Mouse (Mus musculus): ENCODE results near the gene Vax2. TPM values are rescaled to one million over a fixed set of nuclear protein-coding genes. Genes with fewer than 3 reads are reported as not detected.
A peak's percentile ranks its signal among the peaks of the same experiment; 100 is the strongest.

Gene Vax2
- not detected in 2 replicates for total RNA-seq (2021)
- long read RNA-seq, result 0 reads

DNA sequence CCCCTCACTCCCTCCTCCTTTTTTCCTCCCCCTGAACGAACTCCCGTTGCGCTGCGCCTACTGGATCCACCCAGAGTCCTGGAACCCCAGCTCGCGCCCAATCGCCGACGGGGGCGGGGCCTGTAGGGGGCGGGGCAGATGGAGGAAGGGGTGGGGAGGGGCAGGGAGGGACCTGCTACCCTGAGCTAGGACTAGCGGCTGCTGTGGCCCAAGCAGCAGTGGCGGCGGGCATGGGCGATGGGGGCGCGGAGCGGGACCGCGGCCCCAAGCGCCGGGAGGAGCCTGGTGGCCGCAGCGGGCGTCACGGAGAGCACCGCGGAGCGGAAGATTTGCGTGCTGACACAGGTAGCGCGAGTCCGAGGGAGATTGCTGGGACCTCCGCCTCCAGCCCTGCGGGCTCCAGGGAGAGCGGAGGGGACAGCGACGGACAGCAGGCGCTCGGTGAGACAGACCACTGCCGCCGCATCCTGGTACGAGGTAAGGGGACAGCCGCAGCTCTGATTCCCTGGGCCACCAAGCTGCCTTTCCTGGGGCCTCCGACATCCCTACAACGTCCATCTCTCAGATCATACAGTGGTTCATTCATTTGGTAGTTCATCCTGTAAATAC, at the start of gene Vax2:
Vax2 (plus strand) TSS at position 198 of the 609 bp plus-strand sequence.
- DNase-seq, result peak; percentile 89

DNA sequence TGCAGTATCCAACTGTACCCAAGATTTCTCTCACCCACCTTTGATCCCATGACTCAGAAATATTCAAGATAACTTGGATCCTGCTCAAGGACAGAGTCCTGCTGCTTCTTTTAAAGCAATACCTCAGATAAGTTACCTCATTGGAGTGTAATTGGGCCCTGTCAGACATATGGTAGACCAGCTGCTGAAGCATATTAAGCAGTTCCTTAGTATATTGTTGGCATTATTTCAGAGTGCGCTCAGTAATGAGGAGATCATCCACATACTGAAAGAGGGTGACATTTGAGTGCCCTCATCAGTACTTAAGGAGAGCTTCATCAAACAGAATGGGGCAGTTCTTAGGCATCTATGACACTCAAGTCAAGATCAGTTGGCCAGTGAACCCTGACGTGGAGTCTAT, 46.1 kb upstream of the Vax2 start:
- no peak for DNase-seq

DNA sequence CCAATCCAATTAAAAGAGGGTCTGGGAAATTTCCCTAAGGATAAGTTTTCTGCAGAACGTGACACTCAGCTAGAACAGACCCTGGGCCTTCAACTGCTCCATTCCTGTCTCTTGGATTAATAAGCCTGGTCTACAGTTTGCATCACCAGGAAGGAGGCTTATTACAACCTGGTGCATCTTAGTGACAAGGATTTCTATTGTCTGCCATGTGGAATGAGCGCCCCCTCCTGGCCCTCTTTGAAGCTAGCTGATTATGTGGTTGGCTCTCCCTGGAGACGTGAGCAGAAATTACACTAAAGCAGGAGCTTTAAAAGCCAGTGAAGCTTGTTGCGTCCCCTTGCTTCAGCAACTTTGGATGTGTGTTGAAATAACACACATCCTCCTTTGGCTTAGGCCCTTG, 37.7 kb upstream of the Vax2 start:
- DNase-seq, result peak; percentile 78

DNA sequence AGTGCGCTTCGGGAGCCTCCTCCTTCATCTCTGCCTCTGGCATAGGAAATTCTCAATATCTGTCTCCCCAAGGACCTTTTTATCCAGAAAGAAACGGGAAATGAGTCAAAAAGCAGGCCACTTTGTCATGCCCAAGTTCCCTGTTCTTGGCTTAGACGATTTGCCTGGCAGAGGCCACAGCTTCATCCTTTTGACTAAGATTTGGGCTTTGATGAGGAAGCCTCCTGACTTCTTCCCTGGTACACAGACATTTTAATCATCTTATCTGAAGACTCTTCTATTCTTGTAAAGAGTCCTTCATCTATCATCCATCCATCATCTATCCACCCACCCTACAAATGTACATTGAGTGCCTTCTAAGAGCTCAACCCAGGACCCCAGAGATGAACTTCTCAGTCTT, 33.3 kb upstream of the Vax2 start, which contains the start of gene Cd207:
Cd207 (minus strand) TSS at position 101 of the 400 bp plus-strand sequence.
- no peak for DNase-seq

DNA sequence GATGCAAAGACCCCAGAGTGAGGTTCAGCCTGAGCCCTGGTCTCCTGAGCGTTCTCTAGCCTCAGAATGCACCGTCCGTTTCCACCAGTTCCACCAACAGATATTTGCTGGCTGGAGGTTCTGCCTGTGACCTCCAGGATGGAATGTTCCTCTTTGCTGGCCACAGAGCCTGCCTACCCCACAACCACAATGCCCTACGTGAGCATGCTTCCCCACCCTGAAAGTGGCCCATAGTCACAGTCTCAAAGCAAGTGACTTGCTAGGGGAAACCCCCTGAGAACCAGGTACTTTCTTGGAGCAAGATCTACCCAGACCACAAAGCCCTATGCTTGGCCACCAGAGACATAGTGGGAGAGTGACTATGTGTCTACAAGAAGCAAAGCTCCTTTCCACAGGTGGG, 21.7 kb upstream of the Vax2 start:
- DNase-seq, result no peak

DNA sequence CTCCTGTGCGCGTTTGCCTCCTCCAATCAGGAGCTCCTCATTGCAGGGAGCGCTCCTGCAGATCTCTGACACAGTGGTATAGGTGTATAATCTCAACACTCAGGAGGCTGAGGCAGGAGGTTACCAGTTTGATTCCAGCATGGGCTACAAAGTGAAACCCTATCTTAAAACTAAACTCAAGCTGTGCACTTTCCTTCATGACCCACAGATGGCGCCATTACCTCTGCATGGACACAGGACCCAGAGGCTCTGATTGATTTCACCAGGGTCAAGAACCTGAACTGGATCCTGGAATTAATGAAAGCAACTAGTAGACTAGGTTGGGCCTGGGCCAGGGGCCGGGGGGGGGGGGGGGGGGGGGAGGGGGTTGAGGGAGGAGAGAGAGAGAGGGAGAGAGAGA, 20.8 kb upstream of the Vax2 start:
- DNase-seq, result peak; percentile 34

DNA sequence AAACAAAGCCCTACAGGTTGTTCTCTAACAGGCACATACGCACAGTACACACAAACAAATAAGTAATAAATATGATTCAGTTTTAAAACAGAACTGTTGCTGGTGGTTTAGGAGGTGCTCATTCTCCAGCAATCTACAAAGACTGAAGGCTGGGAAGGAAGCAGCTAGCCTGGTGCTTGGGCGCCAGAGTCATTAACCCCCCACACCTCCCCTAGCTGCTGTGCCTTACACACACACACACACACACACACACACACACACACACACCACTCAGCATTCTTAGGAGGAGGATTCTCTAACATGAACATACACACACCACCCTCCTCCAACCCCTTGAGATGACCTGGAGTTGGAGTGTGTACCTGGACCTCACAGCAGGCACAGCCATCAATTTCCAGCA, 20.1 kb upstream of the Vax2 start:
- no peak for DNase-seq

DNA sequence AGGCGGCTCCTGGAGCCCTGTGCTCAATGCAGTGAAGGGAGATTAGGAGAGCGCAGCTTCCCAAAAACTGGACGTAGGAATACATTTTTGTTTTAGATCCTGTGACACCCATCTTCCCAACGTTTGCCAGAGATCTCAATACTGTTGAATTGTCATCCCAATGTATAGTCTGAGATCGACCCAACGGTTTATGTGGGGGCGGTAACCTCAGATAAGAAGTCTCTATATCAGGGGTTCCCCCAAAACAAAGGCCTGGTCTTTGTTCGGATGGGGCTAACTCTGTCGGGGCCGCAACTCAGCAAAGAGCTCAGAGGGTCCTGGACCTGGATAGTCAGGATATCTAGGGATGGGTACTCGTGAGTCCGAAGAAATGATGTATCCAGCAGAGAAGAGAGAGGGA, 18.1 kb upstream of the Vax2 start:
- no peak for DNase-seq

DNA sequence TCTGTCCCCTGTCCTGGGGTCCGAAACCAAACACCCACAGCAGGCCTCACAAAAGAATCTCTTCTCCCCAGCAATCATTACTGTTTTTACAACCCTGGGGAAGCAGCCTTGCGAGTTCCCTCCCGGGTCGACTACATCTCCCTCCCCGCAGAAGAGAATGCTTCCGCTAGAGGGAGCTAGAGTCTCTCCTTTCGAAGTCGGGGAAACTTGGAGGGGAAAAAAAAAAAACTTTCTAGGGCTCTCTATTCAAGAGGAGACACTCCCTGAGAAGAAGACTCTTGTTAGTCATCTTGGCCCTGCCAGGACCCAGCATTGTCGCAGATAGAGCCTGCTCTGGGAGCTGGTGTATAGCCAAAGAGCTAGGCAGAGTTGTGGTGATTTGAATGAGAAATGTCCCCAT, 17.2 kb upstream of the Vax2 start:
- peak; percentile 30 for DNase-seq

DNA sequence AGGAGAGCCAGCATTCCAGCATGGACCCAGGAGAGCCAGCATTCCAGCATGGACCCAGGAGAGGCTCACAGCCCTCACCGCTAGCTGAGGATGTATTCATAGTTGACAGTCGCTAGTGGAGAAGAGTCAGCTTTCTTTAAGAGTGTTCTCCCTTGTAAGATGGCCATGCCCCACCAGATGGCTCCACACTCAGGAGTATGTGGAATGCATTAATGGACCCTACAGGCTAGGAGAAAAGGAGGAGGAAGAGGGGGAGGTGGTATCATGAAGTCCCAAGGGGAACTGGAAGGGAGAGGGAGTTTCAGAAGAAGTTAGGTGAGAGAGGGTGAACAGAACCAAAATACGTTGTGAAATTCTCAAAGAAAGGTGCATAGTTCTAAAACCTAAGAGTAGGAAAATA, 15.3 kb upstream of the Vax2 start:
- no peak for DNase-seq

DNA sequence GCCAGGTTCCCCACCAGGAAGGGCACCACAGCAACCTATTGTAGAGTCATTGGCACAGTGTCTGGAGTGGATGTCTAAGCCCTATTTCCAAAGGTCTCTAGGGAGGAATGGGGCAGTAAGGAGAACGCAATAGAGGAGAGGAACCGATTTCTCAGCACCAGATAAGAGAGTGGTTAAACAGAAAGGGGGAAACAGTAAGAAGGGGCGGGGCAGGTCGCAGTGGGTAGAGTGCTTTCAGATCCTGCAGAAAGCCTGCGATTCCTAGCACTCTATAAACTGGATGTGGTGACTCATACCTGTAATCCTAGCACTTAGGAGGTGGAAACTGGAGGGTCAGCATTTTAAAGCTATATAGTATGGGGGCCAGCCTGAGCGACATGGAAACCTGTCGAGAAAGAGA, 14.4 kb upstream of the Vax2 start:
- DNase-seq, result no peak

DNA sequence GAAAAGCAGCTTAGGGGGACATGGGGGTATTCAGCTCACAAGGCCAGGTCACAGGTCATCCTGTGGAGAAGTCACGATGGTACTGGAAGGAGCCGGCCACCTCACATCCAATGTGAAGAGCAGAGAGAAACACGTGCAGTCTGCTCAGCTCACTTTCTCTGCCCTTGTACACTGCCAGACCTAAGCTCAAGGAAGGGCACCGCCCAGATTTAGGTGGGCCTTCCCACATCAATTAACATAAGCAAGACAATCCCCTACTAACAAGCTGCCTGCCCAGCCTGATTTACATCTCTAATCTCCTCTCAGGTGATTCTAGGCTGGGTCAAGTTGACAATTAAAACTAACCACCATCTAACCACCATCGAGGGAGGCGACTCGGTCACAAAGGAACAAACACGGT, 13.1 kb upstream of the Vax2 start:
- no peak for DNase-seq

DNA sequence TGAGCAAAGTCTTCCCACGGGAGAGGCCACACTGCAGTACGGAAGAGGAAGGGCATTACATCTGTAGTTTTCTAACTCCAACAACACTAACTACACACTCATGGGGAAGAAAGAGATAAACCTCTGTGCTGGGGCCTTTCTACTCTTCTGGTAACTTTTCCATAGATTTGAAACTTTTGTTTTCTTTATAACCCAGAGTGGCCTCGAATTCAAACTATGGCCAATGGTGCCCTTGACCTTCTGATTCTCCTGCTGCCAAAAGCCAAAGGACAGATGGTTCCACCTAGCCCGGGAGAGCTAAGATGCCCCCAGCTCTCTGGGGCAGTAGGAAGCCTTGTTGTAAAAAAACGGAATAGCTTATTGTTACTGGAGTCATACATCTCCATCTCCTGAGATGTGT, 11.1 kb upstream of the Vax2 start:
- DNase-seq, result no peak

DNA sequence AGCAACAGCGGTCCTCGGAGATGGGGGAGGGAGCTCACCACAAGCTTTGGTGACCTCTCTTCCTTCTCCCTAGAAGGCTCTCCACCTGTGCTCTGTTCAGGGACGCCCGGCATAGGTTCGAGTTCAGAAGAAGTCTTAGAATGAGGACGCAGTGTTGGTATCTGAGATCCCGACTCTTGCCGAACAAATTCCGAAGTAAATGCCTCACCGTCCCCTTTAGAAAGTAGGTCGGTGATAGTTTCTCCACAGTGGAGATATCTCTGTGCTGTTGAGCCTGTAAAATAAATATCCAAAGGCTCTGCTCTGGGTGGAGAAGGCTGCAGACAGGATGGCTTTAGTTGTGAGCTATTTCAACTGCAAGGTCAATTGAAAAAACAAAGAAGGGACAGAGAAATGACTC, 10.1 kb upstream of the Vax2 start:
- DNase-seq, result no peak

DNA sequence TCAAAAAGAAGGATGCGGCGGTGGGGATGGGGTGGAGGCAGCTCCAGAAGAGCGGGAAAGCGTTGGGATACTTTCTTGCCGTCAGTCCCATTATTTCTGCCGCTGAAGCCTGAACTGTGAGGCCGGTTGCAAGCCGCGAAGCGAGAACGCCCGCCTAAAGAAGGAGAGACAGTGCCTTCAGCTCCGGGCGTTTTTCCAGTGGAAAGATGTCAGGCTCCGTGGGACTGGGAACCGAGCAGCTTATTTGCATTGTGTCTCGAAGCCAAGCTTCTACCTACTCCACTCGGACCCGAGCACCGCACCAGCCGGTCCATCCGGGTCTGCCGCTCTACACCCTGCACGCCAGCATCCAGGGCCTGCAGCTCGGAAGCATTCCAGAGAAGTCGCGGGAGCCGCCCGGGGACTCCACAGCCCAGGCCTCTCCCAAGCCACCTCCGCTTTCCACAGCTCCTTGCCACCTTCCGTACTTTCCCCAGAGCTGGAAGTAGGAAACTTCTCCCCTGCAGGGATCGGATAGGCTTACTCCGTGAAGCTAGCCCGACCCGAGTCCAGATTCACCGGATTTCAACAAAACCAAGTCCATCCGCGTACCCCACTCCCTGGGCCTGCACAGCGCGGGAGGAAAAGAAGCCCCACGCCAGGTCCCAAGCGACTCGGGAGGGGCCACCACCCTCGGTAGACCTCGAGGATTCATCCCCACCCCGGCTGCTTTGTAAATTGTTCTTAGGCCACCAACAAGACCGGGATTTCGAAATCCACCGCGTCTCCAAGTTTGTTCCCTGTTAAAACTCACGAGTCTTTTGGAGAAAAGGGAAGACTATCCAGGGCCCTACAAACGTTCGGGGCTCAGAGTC, 8.7 kb upstream of the Vax2 start:
- DNase-seq, result no peak

DNA sequence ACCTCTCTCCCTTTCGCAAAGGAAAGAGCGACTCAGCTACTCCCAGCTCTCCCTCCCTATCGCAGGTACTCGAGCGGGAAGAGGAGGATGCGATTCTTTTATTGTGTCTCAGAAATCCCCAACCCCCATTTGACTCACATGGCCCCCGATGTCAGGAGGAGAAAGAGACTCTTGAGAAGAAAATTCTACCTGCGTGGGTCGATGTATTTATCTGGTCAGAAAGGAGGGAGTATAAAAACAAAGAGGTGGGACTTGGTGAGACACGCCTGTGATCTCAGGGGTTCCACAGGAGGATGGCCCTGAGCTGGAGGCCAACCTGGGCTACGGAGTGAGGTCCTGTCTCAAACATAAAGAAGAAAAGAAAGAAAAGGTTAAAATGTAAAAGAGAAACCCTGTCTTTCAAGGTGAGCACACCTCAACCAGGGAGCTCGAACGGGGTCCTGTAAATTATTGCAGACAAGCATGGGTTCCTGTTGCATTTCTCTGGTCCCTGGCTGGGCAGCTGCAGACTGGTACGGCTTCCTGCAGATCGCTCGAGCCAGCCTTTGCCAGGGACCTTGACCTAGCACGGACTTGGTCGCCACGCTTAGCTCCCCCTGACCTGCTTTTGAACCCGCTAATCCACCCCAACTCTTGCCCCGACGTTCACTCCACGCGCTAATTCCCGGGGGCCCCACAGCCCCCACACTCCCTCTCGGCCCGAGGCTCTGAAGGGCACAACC, 7.9 kb upstream of the Vax2 start:
- no peak for DNase-seq

DNA sequence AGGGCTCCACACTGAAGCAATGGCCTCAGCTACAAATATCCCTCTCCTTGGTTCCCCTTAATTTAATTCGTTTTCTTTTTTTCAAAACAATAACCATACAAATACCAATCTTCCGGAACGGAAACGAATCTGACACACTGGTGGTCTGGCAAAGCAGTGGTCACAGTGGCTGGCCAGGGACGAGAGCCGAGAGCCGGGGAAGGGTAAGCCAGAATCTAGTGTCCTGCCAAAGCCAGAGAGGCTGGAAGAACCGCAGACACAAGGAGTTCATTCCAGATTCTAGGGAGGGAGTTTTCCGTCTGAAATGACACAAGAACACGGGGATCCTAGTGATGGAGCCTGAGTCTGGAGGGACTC, 7.4 kb upstream of the Vax2 start:
- no peak for DNase-seq

DNA sequence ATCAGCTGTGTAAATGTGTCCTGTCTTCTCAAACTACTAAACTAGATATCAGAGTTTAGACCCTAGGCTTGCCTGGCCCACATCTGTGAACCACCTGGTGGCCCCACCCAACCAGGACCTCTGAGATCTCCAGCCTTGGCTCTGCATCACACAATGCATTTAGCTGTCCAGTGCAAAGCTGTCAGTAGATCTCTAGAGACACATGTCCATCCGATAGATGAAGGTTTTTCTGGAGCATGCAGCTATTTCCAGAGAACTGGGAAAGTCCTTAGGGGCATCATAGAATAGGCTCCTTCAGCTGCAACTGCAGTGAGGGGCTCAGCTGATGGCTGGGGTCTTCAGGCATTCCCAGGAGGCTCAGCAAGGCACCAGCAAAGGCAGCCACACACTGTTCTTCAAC, 6.8 kb upstream of the Vax2 start:
- DNase-seq, result no peak

DNA sequence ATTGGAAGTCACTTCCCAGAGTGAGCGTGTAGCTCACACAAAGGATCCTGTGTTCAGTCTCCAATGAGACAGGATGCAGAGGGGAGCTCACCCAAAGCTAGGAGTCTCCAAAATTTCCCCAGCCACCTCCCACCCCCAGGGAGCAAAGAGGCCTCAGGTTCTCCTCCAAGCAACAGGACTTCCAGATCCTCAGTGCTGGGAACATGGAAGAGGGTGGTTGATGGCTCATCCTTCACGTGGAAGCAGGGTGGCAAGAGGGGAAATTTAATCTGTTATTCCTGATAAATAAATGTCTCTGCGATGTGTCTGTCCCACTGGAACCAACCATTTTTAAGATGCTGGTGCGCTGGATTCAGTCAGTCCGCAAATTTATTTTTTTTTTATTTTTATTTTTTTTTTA, 6.4 kb upstream of the Vax2 start:
- no peak for DNase-seq

DNA sequence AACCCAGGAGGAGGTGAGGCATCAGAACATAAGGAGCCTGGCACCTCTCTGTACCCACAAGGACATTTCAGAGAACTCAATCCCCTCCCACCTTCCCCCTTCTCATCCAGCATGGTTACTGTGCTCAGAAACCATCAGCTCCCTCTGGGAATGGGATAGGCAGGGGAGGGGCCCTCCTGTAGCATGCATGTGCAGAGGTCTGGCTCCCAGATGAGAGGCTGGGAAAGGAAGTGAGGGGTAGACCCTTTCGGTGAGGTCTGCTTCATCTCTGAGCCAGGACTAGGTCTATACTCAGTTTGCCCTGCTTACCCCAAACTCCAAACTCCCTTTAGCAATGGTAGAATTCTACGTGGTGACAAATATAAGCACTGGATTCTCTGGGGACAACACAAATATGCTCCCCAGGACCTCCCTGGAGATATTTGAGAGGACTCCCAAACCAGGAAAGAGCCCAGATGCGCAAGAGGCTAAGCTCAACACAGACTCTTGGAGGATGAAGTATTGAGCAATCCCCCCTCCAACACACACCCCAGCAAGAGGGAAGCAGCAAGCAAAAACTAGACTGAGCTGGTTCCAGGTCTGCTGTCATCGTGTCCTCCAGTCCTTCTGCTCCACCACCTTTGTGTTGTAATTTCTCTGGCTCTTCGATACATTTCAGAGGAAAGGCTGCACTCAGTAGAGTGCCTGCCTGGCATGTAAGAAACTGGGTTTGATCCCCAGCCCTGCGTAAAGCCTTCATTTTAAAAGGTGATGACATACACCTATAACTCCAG, 3.1 kb upstream of the Vax2 start:
- no peak for DNase-seq

DNA sequence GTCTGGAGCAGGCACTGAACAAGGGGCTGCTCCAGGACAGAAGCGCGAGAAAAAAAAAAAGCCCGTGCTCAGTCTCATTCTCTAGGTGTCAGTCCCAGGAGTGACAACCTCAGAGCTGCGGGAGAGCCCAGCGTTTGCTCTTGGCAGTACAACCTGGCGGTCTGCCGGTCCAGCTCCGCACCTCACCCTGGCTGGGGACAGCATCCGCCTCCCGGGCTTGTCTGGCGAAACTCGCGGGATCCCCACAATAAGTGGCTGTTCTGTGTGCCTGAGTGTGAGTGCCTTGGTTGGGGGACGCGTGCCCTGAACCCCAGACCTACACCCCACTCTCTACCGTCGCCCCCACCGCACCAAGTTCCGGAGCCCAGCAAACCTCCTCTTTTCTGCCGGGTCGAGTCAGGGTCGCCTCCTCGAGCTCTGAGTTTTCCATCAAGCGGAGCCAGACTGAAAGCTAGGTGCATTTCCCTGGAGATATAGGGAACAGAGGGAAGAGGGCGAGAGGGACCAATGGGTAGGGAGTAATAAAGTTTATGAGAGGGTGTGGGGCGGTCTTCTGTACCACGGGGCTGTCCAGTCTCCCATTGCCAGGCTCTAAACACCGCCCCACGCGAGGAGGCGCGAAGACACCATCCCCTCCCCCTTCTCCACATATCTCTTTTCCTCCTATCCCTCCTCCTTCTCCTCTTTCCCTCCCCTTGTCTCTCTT, 550 bp upstream of the Vax2 start:
- no peak for DNase-seq
